15 mouse cellular contexts compared by ENCODE assay signal in genomic region chr8:91793846-91794245, GRCm38 (mm10). TPM values are rescaled to one million over a fixed set of nuclear protein-coding genes. Genes with fewer than 3 reads are reported as not detected.
DNase-seq lines count a peak whose midpoint lies in the region; ATAC-seq lines count a peak whose summit lies in the region.
"Had no signal": no experiment of that assay in that cellular context is flagged by ENCODE, and none has a peak within 500 bp of the region (broad histone marks: within the 10 kb centered on the region; RNA-seq: fewer than 3 reads in every experiment).

No protein-coding gene starts in this region.

- H3K4me2 ChIP-seq in midbrain, embryonic 12.5 days (replicated peaks), result no peak overlapping the region
- no peak overlapping the region for H3K4me2 ChIP-seq in liver, embryonic 12.5 days
- H3K4me2 ChIP-seq in heart, embryonic 12.5 days, result no peak overlapping the region
- H3K4me2 ChIP-seq: heart, embryonic 15.5 days; liver, embryonic 13.5 days had no signal

- peak; percentile 35 for DNase-seq in Muller cell, postnatal 12 days (ENCODE audit: inconsistent ontology term)
- DNase-seq in embryo, embryonic 11 days, result peak; percentile 66
- DNase-seq in hindbrain, embryonic 10.5 days (ENCODE audit: low spot score), result peak; percentile 68
- DNase-seq in yolk sac, embryonic 10.5 days (ENCODE audit: low spot score), result no peak
- no peak for DNase-seq in left cerebral cortex, adult 18-20 months (ENCODE audit: low spot score in 2 of 2)
- DNase-seq: adrenal gland, adult 2 months; gastrocnemius, postnatal 10 days; kidney, adult 18-20 months; liver, embryonic 13.5 days; lung, postnatal 14 days had no signal

- peaks cover 12% of the 10 kb centered on the region for H3K36me3 ChIP-seq in hindbrain, embryonic 10.5 days
- H3K36me3 ChIP-seq in midbrain, embryonic 12.5 days, result no peaks in the 10 kb centered on the region
- H3K36me3 ChIP-seq in liver, embryonic 12.5 days, result no peaks in the 10 kb centered on the region
- H3K36me3 ChIP-seq in heart, embryonic 12.5 days, result no peaks in the 10 kb centered on the region
- H3K36me3 ChIP-seq: heart, embryonic 15.5 days; liver, embryonic 13.5 days had no signal

- peak overlapping the region; percentile 17 for H3K27ac ChIP-seq in hindbrain, embryonic 10.5 days
- no peak overlapping the region for H3K27ac ChIP-seq in midbrain, embryonic 12.5 days (replicated peaks)
- no peak overlapping the region for H3K27ac ChIP-seq in liver, embryonic 12.5 days
- no peak overlapping the region for H3K27ac ChIP-seq in heart, embryonic 12.5 days (ENCODE audit: poor library complexity, severe bottlenecking)
- H3K27ac ChIP-seq: heart, embryonic 15.5 days; liver, embryonic 13.5 days had no signal

- no peak overlapping the region for H3K4me3 ChIP-seq in hindbrain, embryonic 10.5 days
- no peak overlapping the region for H3K4me3 ChIP-seq in midbrain, embryonic 12.5 days
- H3K4me3 ChIP-seq in liver, embryonic 12.5 days, result no peak overlapping the region
- no peak overlapping the region for H3K4me3 ChIP-seq in heart, embryonic 12.5 days
- H3K4me3 ChIP-seq: heart, embryonic 15.5 days; liver, embryonic 13.5 days had no signal

- no peak overlapping the region for H3K9ac ChIP-seq in midbrain, embryonic 12.5 days (replicated peaks)
- no peak overlapping the region for H3K9ac ChIP-seq in liver, embryonic 12.5 days
- H3K9ac ChIP-seq in heart, embryonic 12.5 days, result no peak overlapping the region
- H3K9ac ChIP-seq: heart, embryonic 15.5 days; liver, embryonic 13.5 days had no signal

- ATAC-seq in midbrain, embryonic 12.5 days (ENCODE audit: low FRiP score, low read depth), result peak; percentile 39; the same call in 1 of the 2 replicates
- no peak for ATAC-seq in liver, embryonic 12.5 days
- no peak for ATAC-seq in heart, embryonic 12.5 days (ENCODE audit: insufficient number of reproducible peaks, low FRiP score)
- ATAC-seq: Patski had no signal

- H3K4me1 ChIP-seq in hindbrain, embryonic 10.5 days (replicated peaks), result peaks cover 41% of the 10 kb centered on the region
- peaks cover 25% of the 10 kb centered on the region for H3K4me1 ChIP-seq in midbrain, embryonic 12.5 days
- no peaks in the 10 kb centered on the region for H3K4me1 ChIP-seq in liver, embryonic 12.5 days
- peaks cover 14% of the 10 kb centered on the region for H3K4me1 ChIP-seq in heart, embryonic 12.5 days (replicated peaks)

- H3K9me3 ChIP-seq in hindbrain, embryonic 10.5 days, result no peaks in the 10 kb centered on the region
- no peaks in the 10 kb centered on the region for H3K9me3 ChIP-seq in midbrain, embryonic 12.5 days
- no peaks in the 10 kb centered on the region for H3K9me3 ChIP-seq in liver, embryonic 12.5 days (replicated peaks)
- no peaks in the 10 kb centered on the region for H3K9me3 ChIP-seq in heart, embryonic 12.5 days (replicated peaks)
- H3K9me3 ChIP-seq: heart, embryonic 15.5 days; liver, embryonic 13.5 days had no signal

- WGBS in hindbrain, embryonic 10.5 days, result 11% methylated on average over 6 of the region's 6 CpGs
- 5% methylated on average over 6 of the region's 6 CpGs for WGBS in midbrain, embryonic 12.5 days
- 50% methylated on average over 6 of the region's 6 CpGs for WGBS in liver, embryonic 12.5 days (ENCODE audit: insufficient replicate concordance)
- WGBS in heart, embryonic 12.5 days, result 43% methylated on average over 6 of the region's 6 CpGs

- H3K27me3 ChIP-seq in hindbrain, embryonic 10.5 days (ENCODE audit: insufficient read depth, poor library complexity, severe bottlenecking), result peaks cover 65% of the 10 kb centered on the region
- H3K27me3 ChIP-seq in midbrain, embryonic 12.5 days, result peaks cover 46% of the 10 kb centered on the region
- H3K27me3 ChIP-seq in liver, embryonic 12.5 days (replicated peaks), result peaks cover 53% of the 10 kb centered on the region
- H3K27me3 ChIP-seq in heart, embryonic 12.5 days (replicated peaks), result peaks cover 31% of the 10 kb centered on the region
- H3K27me3 ChIP-seq: Patski had no signal

RNA-seq across cellular contexts. Expression of gene Irx3, which starts 8.0 kb away (rescaled TPM):
- polyA plus RNA-seq in hindbrain, embryonic 10.5 days (2016; fragmentation: Nextera tagmentation; extraction: Ambion mirVana), result 38.1 and 45.2 TPM in 2 replicates
- 73.4 and 73.9 TPM in 2 replicates for polyA plus RNA-seq in midbrain, embryonic 12.5 days (2016; fragmentation: Nextera tagmentation; extraction: Ambion mirVana)
- polyA plus RNA-seq in liver, embryonic 12.5 days (2016; fragmentation: Nextera tagmentation; extraction: Ambion mirVana), result 0.17 and 0.45 TPM in 2 replicates
- under 1 TPM; 0.59 to 0.72 TPM for total RNA-seq in left cerebral cortex, adult 18-20 months (2021)
- 19.0 and 21.7 TPM in 2 replicates for polyA plus RNA-seq in heart, embryonic 12.5 days (2016; fragmentation: Nextera tagmentation; extraction: Ambion mirVana)

Comparison
In these comparisons a context has a peak if more than half of its experiments do, and no peak if none do; other contexts are left out.
1. DNase-seq: peak in Muller cell, postnatal 12 days (single experiment), embryo, embryonic 11 days (single experiment) and hindbrain, embryonic 10.5 days (single experiment); none in yolk sac, embryonic 10.5 days (single experiment) and left cerebral cortex, adult 18-20 months (0 of 2).
2. RNA of gene Irx3, which starts 8.0 kb away (polyA plus RNA-seq): 73.4 to 73.9 TPM in midbrain, embryonic 12.5 days, 38.1 to 45.2 TPM in hindbrain, embryonic 10.5 days and 19.0 to 21.7 TPM in heart, embryonic 12.5 days; 0.17 to 0.45 TPM in liver, embryonic 12.5 days; every median in the first group is over 10 times any median in the second.